Mouse (Mus musculus): ENCODE measurements around the gene Fbxo8. TPM values are rescaled to one million over a fixed set of nuclear protein-coding genes. Genes with fewer than 3 reads are reported as not detected.

The Fbxo8 gene
- 39.5 and 42.7 TPM in 2 replicates for polyA plus RNA-seq (2015; fragmentation: Nextera tagmentation; extraction: Ambion mirVana)

- Histone ChIP-seq H3K4me2 (peak within 1 kb of the TSS; percentile 72), H3K36me3 (no peaks in the 10 kb centered on the region), H3K9me3 (no peaks in the 10 kb centered on the region), H3K4me1 (replicated peaks) (peaks cover 19% of the 10 kb centered on the region), H3K27me3 (no peaks in the 10 kb centered on the region), H3K9ac (peak within 1 kb of the TSS; percentile 84), H3K4me3 (peak within 1 kb of the TSS; percentile 86), H3K27ac (replicated peaks) (peak within 1 kb of the TSS; percentile 88)
- peak; percentile 96 for ATAC-seq (ENCODE audit: low read depth)
- WGBS, result under 1% methylated on average over 53 of the region's 53 CpGs
Measured at GRCm38 (mm10) chr8:56550558-56551360, at the start of gene Fbxo8, which contains the start of gene Cep44. Gene Fbxo8, plus strand, starts transcription at chr8:56551090. Gene Cep44, minus strand, starts transcription at chr8:56551047.

GRCm38 (mm10) chr8:56501911-56502310 is 49.0 kb upstream of the Fbxo8 start:
- Histone ChIP-seq H3K27ac (replicated peaks) (no peak overlapping the region), H3K9ac (no peak overlapping the region), H3K4me3 (no peak overlapping the region), H3K9me3 (no peaks in the 10 kb centered on the region), H3K27me3 (no peaks in the 10 kb centered on the region), H3K36me3 (no peaks in the 10 kb centered on the region), H3K4me2 (no peak overlapping the region), H3K4me1 (replicated peaks) (no peaks in the 10 kb centered on the region)
- no peak for ATAC-seq (ENCODE audit: low read depth)

- Histone ChIP-seq H3K9me3 (no peaks in the 10 kb centered on the region), H3K27me3 (no peaks in the 10 kb centered on the region), H3K27ac (replicated peaks) (no peak overlapping the region), H3K4me3 (no peak overlapping the region), H3K4me2 (no peak overlapping the region), H3K4me1 (replicated peaks) (no peaks in the 10 kb centered on the region), H3K9ac (no peak overlapping the region), H3K36me3 (no peaks in the 10 kb centered on the region)
- ATAC-seq (ENCODE audit: low read depth), result no peak
- WGBS, result 80% methylated on average over 3 of the region's 3 CpGs
Measured at GRCm38 (mm10) chr8:56508318-56508951, 42.5 kb upstream of the Fbxo8 start.

GRCm38 (mm10) chr8:56508952-56509479 is 41.9 kb upstream of the Fbxo8 start:
- ATAC-seq (ENCODE audit: low read depth), result no peak
- Histone ChIP-seq H3K36me3 (no peaks in the 10 kb centered on the region), H3K27me3 (no peaks in the 10 kb centered on the region), H3K4me3 (no peak overlapping the region), H3K27ac (replicated peaks) (no peak overlapping the region), H3K9ac (no peak overlapping the region), H3K4me2 (no peak overlapping the region), H3K9me3 (no peaks in the 10 kb centered on the region), H3K4me1 (replicated peaks) (no peaks in the 10 kb centered on the region)
- WGBS, result 72% methylated on average over 4 of the region's 4 CpGs

GRCm38 (mm10) chr8:56518848-56519247 is 32.0 kb upstream of the Fbxo8 start:
- Histone ChIP-seq H3K27ac (replicated peaks) (no peak overlapping the region), H3K4me3 (no peak overlapping the region), H3K9ac (no peak overlapping the region), H3K4me1 (replicated peaks) (no peaks in the 10 kb centered on the region), H3K9me3 (no peaks in the 10 kb centered on the region), H3K4me2 (no peak overlapping the region), H3K27me3 (no peaks in the 10 kb centered on the region), H3K36me3 (no peaks in the 10 kb centered on the region)
- ATAC-seq (ENCODE audit: low read depth), result no peak
- 72% methylated on average over 6 of the region's 6 CpGs for WGBS

- H3K9me3 ChIP-seq, result no peaks in the 10 kb centered on the region
- no peak for ATAC-seq (ENCODE audit: low read depth)
- WGBS, result 83% methylated on average over 2 of the region's 2 CpGs
- H3K4me3 ChIP-seq, result no peak overlapping the region
- H3K36me3 ChIP-seq, result no peaks in the 10 kb centered on the region
- H3K4me1 ChIP-seq (replicated peaks), result no peaks in the 10 kb centered on the region
- H3K27ac ChIP-seq (replicated peaks), result no peak overlapping the region
- H3K9ac ChIP-seq, result no peak overlapping the region
- no peak overlapping the region for H3K4me2 ChIP-seq
- H3K27me3 ChIP-seq, result no peaks in the 10 kb centered on the region
Measured at GRCm38 (mm10) chr8:56520249-56520648, 30.6 kb upstream of the Fbxo8 start.

- H3K4me3 ChIP-seq, result no peak overlapping the region
- no peak overlapping the region for H3K4me2 ChIP-seq
- H3K27ac ChIP-seq (replicated peaks), result no peak overlapping the region
- ATAC-seq (ENCODE audit: low read depth), result no peak
- no peaks in the 10 kb centered on the region for H3K36me3 ChIP-seq
- H3K27me3 ChIP-seq, result no peaks in the 10 kb centered on the region
- H3K9me3 ChIP-seq, result no peaks in the 10 kb centered on the region
- H3K9ac ChIP-seq, result no peak overlapping the region
- 83% methylated on average over 4 of the region's 4 CpGs for WGBS
- no peaks in the 10 kb centered on the region for H3K4me1 ChIP-seq (replicated peaks)
Measured at GRCm38 (mm10) chr8:56521051-56521450, 29.8 kb upstream of the Fbxo8 start.

- H3K4me3 ChIP-seq, result no peak overlapping the region
Measured at GRCm38 (mm10) chr8:56528869-56529268, 22.0 kb upstream of the Fbxo8 start.

GRCm38 (mm10) chr8:56530359-56530758 is 20.5 kb upstream of the Fbxo8 start:
- Histone ChIP-seq H3K27ac (replicated peaks) (no peak overlapping the region), H3K27me3 (no peaks in the 10 kb centered on the region), H3K9me3 (no peaks in the 10 kb centered on the region), H3K4me3 (no peak overlapping the region), H3K4me2 (no peak overlapping the region), H3K4me1 (replicated peaks) (no peaks in the 10 kb centered on the region), H3K9ac (no peak overlapping the region), H3K36me3 (peaks cover 15% of the 10 kb centered on the region)
- WGBS, result 9% methylated on average over 3 of the region's 3 CpGs
- ATAC-seq (ENCODE audit: low read depth), result no peak

More at GRCm38 (mm10) chr8:56528869-56529268, 22.0 kb upstream of the Fbxo8 start:
- H3K27me3 ChIP-seq, result no peaks in the 10 kb centered on the region
- H3K4me2 ChIP-seq, result no peak overlapping the region
- no peak overlapping the region for H3K9ac ChIP-seq
- H3K9me3 ChIP-seq, result no peaks in the 10 kb centered on the region
- peaks cover 14% of the 10 kb centered on the region for H3K36me3 ChIP-seq
- ATAC-seq (ENCODE audit: low read depth), result no peak
- H3K27ac ChIP-seq (replicated peaks), result no peak overlapping the region
- whole genome bisulfite sequencing, result 84% methylated on average over 6 of the region's 6 CpGs
- no peaks in the 10 kb centered on the region for H3K4me1 ChIP-seq (replicated peaks)

GRCm38 (mm10) chr8:56540706-56541105 is 10.2 kb upstream of the Fbxo8 start:
- Histone ChIP-seq H3K27me3 (no peaks in the 10 kb centered on the region), H3K4me3 (no peak overlapping the region), H3K9me3 (no peaks in the 10 kb centered on the region), H3K36me3 (peaks cover 68% of the 10 kb centered on the region), H3K4me2 (no peak overlapping the region), H3K27ac (replicated peaks) (no peak overlapping the region), H3K4me1 (replicated peaks) (no peaks in the 10 kb centered on the region), H3K9ac (no peak overlapping the region)
- WGBS, result 89% methylated on average over 7 of the region's 7 CpGs
- ATAC-seq (ENCODE audit: low read depth), result no peak

- 96% methylated on average over 2 of the region's 2 CpGs for WGBS
Measured at GRCm38 (mm10) chr8:56547866-56548265, 3.0 kb upstream of the Fbxo8 start.

GRCm38 (mm10) chr8:56551361-56551852 is 517 bp downstream of the Fbxo8 start:
- H3K9ac ChIP-seq, result peak overlapping the region; percentile 84
- ATAC-seq (ENCODE audit: low read depth), result peak; percentile 98
- H3K4me3 ChIP-seq, result peak overlapping the region; percentile 86
- under 1% methylated on average over 28 of the region's 28 CpGs for WGBS
- H3K9me3 ChIP-seq, result no peaks in the 10 kb centered on the region
- H3K4me2 ChIP-seq, result peak overlapping the region; percentile 70
- H3K27me3 ChIP-seq, result no peaks in the 10 kb centered on the region
- H3K27ac ChIP-seq (replicated peaks), result peak overlapping the region; percentile 88
- no peaks in the 10 kb centered on the region for H3K36me3 ChIP-seq
- peaks cover 19% of the 10 kb centered on the region for H3K4me1 ChIP-seq (replicated peaks)

More at GRCm38 (mm10) chr8:56547866-56548265, 3.0 kb upstream of the Fbxo8 start:
- no peaks in the 10 kb centered on the region for H3K9me3 ChIP-seq
- H3K4me1 ChIP-seq (replicated peaks), result peaks cover 19% of the 10 kb centered on the region
- H3K27me3 ChIP-seq, result no peaks in the 10 kb centered on the region
- no peak overlapping the region for H3K4me3 ChIP-seq
- no peak overlapping the region for H3K4me2 ChIP-seq
- ATAC-seq (ENCODE audit: low read depth), result no peak
- H3K9ac ChIP-seq, result no peak overlapping the region
- no peak overlapping the region for H3K27ac ChIP-seq (replicated peaks)
- H3K36me3 ChIP-seq, result peaks cover 15% of the 10 kb centered on the region
